Mouse (Mus musculus) limb, embryonic 12.5 days (tissue): ENCODE measurements around the gene Gm49378. TPM values are rescaled to one million over a fixed set of nuclear protein-coding genes. Genes with fewer than 3 reads are reported as not detected.

Experiments used
- ATAC-seq: fragments of 200-750 bp; cut with Nextera tagmentation; 2 replicates; pipeline ENCODE4 v1.8.0; 2017; ENCODE audit warnings: low read depth, moderate TSS enrichment; ENCODE audit not compliant: insufficient number of reproducible peaks, insufficient read depth, low FRiP score, low TSS enrichment
- H3K27ac ChIP-seq: fragments of 300-500 bp; sonication (generic); 2 replicates; pipeline ENCODE4 v1.5.1; 2016; ENCODE audit warnings: mild to moderate bottlenecking, moderate library complexity
- H3K27me3 ChIP-seq: fragments of 300-500 bp; sonication (generic); 2 replicates; pipeline ENCODE4 v1.6.1; 2016; ENCODE audit warnings: mild to moderate bottlenecking, moderate library complexity
- H3K36me3 ChIP-seq: fragments of 300-500 bp; sonication (generic); 2 replicates; pipeline ENCODE4 v1.6.1; 2016; ENCODE audit warnings: mild to moderate bottlenecking, moderate library complexity
- H3K4me1 ChIP-seq: fragments of 300-500 bp; sonication (generic); replicated peaks from 2 replicates; pipeline ENCODE4 v1.6.1; 2016
- H3K4me2 ChIP-seq: fragments of 300-500 bp; sonication (generic); 2 replicates; pipeline ENCODE4 v1.6.1; 2016; ENCODE audit warnings: mild to moderate bottlenecking, moderate library complexity
- H3K4me3 ChIP-seq: fragments of 300-500 bp; sonication (generic); replicated peaks from 2 replicates; pipeline ENCODE4 v1.5.1; 2016; ENCODE audit warnings: mild to moderate bottlenecking
- H3K9ac ChIP-seq: fragments of 300-500 bp; sonication (generic); replicated peaks from 2 replicates; pipeline ENCODE4 v1.6.1; 2016; ENCODE audit warnings: mild to moderate bottlenecking, moderate library complexity
- H3K9me3 ChIP-seq: fragments of 300-500 bp; sonication (generic); 2 replicates; pipeline ENCODE4 v1.6.1; 2016; ENCODE audit warnings: mild to moderate bottlenecking, moderate library complexity
- WGBS: fragments of 180-500 bp; shearing (Covaris S2); methylation state at CpG from one replicate; pipeline ENCODE4 v1.1.7; 2016; 5-methylcytosine and 5-hydroxymethylcytosine counted together
- polyA plus RNA-seq: library from polyadenylated mRNA; unstranded; fragments of >200 nt; fragmentation: Nextera tagmentation; extraction: Ambion mirVana; gene quantifications from 2 replicates; pipeline ENCODE4 v1.2.1, GENCODE M21; 2016

Gm49378 gene
- polyA plus RNA-seq, 1 experiment from 2014 or later = 2.7 TPM

DNA sequence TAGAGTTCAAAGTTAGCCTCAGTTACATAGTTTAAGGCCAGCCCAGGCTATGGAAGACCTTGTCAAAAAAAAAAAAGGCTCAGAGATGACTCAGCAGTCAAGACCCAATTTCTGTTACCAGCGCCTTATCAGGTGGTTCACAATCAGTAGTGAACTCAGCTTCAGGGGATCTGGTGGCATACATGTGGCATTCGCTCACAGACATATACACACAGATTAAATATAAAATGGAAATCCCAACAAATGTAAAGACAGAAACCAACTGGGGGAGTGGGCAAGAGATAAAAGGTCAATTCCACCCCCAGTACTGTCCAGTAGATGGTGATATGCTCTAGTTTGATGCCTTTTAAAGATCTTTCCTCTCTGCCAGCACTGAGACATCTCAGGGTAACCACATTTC lies 51.5 kb downstream of the Gm49378 start:
- Histone ChIP-seq H3K4me1 (peaks cover 16% of the 10 kb centered on the region), H3K9ac (no peak overlapping the region), H3K36me3 (peaks cover 38% of the 10 kb centered on the region), H3K4me3 (no peak overlapping the region), H3K27ac (no peak overlapping the region), H3K27me3 (peaks cover 7% of the 10 kb centered on the region; the same call in 1 of the 2 replicates), H3K4me2 (no peak overlapping the region), H3K9me3 (no peaks in the 10 kb centered on the region)
- WGBS = 98% methylated on average over 2 of the region's 2 CpGs
- ATAC-seq = no peak

DNA sequence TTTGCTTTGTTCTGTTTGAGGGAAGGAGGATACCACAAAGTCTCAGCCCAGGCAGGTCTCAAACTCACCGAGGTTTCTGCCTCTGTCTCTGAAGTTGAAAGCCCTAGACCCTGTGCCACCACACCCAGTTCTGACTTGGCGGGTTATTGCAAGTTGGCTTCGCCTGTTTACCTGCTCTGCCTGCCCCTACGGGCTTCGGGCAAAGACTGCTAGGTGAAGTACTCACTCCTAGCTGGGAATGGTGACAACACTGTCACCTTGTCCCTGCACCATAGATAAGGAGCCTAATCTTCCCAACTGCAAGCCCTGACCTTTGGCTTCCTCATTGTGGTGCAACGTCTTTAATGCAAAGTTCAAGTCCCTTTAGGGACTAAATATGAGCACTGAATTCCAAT lies 52.1 kb downstream of the Gm49378 start:
- no peak overlapping the region for H3K9ac ChIP-seq
- 0 out of 2 replicates have a peak overlapping the region, but pooled peaks have one; percentile 48 for H3K4me3 ChIP-seq
- H3K9me3 ChIP-seq = no peaks in the 10 kb centered on the region
- H3K27ac ChIP-seq = no peak overlapping the region
- WGBS = 58% methylated on average over 6 of the region's 6 CpGs
- H3K36me3 ChIP-seq = peaks cover 44% of the 10 kb centered on the region
- ATAC-seq = no peak
- H3K4me1 ChIP-seq = peaks cover 16% of the 10 kb centered on the region
- peak overlapping the region; percentile 91 for H3K4me2 ChIP-seq
- H3K27me3 ChIP-seq = peaks cover 7% of the 10 kb centered on the region; the same call in 1 of the 2 replicates

DNA sequence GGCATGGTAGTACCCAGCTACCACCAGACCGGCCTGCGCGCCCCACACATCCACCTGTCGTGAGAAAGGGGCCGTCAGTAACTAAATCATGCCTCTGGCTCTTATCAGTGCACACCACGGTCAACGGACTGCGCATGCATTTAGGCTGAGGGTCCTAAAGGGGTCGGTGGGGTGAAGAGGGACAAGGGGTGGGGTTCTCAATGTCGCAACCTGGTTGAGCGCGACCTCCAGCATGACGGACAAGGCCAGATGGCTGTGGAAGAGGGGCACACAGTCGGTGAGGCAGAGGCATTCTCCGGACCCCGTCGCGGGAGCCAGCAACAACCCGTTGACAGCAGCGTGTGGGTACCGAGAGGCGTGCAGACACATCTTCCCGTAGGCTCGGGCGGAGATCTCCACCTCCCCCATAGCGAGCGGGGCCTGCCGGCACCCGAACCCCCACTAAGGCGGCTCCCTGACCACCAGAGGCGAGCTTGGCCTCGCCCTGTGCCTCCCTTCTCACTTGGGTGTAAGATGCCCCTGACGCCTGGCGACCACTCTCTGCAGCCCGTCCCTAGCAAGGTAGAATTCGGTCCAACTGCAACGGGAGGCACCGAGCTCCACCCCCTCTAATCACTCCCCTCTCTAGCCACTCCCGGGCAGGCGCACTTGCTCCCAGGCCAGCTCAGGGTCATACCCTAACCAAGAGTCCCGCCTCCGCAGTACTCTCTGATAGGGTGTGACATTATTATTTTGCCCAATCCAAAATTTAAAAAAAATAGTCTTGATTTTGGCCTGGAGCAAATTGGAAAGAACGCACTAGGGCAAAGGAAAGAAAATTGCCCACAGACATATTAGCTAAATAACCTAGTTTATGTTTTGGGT lies 52.8 kb downstream of the Gm49378 start, which contains the start of gene Emc9:
Gene Emc9 (minus strand): TSS at position 601 of the 864 bp plus-strand sequence.
- peak within 1 kb of the TSS; percentile 91 for H3K4me2 ChIP-seq
- H3K27ac ChIP-seq = no peak within 1 kb of the TSS
- peaks cover 12% of the 10 kb centered on the region for H3K4me1 ChIP-seq
- H3K36me3 ChIP-seq = peaks cover 50% of the 10 kb centered on the region
- H3K9ac ChIP-seq = peak within 1 kb of the TSS; percentile 64
- peaks cover 7% of the 10 kb centered on the region; the same call in 1 of the 2 replicates for H3K27me3 ChIP-seq
- ATAC-seq = peak; percentile 85
- no peaks in the 10 kb centered on the region for H3K9me3 ChIP-seq
- H3K4me3 ChIP-seq = peak within 1 kb of the TSS; percentile 48
- 2% methylated on average over 43 of the region's 43 CpGs for WGBS

DNA sequence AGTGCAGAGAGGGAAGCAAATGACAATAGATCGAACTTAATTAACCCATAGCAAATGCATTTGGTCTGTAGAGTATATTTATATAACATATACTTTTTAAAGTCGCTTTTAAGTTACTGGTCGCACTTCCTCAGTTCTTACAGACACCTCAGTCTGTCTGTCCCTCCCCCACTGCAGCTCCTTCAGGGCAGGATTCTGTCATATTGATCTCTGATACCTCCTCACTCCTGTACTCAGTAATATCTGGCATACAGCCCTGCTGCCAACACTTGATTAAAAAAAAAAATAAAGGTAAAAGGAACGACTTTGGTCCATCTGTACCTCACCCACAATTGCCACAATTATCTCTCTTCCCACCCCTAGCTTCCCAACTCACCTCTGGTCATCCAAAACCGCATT lies 53.4 kb downstream of the Gm49378 start:
- ATAC-seq = no peak
- whole genome bisulfite sequencing = 37% methylated on average over 5 of the region's 5 CpGs
- peaks cover 52% of the 10 kb centered on the region for H3K36me3 ChIP-seq
- peaks cover 7% of the 10 kb centered on the region; the same call in 1 of the 2 replicates for H3K27me3 ChIP-seq
- no peak overlapping the region for H3K9ac ChIP-seq
- H3K9me3 ChIP-seq = no peaks in the 10 kb centered on the region
- H3K4me1 ChIP-seq = peaks cover 9% of the 10 kb centered on the region
- peak overlapping the region; percentile 91 for H3K4me2 ChIP-seq
- H3K4me3 ChIP-seq = peak overlapping the region; percentile 48
- H3K27ac ChIP-seq = no peak overlapping the region

DNA sequence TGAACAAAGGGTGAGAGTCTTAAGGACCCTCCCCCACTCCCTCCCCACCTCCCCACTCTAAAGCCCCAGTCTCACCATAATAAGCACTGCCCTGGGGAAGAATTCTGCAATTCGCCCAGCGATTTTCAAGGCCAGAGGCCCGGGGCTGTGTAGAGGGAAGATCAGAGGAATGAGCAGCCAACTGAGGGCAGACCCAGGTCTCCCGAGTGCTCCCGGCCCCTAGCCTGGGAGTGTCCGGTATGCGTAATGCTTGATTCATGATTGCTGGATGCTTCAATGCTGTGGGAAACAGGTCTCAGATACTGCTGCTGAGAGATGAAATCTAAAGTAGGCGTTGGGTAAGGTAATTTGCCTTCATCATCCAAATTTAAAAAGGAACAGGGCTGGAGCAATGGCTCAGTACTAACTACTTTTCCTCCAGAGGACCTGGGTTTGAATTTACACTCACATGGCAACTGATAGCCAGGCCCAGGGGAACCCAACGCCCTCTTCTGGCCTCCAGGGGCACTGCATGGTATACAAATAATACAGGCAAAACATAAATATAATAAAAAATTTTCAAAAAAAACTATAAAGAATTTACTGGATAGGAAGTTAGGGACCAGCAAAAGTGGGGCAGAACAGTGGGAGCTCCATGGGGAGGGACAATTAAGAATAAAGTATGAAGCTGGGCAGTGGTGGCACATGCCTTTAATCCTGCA lies 55.6 kb downstream of the Gm49378 start:
- 78% methylated on average over 9 of the region's 9 CpGs for WGBS
- no peak overlapping the region for H3K9ac ChIP-seq
- no peak overlapping the region for H3K4me2 ChIP-seq
- H3K9me3 ChIP-seq = no peaks in the 10 kb centered on the region
- no peak for ATAC-seq
- peaks cover 7% of the 10 kb centered on the region; the same call in 1 of the 2 replicates for H3K27me3 ChIP-seq
- no peak overlapping the region for H3K27ac ChIP-seq
- H3K4me1 ChIP-seq = peaks cover 18% of the 10 kb centered on the region
- peaks cover 32% of the 10 kb centered on the region for H3K36me3 ChIP-seq
- no peak overlapping the region for H3K4me3 ChIP-seq

DNA sequence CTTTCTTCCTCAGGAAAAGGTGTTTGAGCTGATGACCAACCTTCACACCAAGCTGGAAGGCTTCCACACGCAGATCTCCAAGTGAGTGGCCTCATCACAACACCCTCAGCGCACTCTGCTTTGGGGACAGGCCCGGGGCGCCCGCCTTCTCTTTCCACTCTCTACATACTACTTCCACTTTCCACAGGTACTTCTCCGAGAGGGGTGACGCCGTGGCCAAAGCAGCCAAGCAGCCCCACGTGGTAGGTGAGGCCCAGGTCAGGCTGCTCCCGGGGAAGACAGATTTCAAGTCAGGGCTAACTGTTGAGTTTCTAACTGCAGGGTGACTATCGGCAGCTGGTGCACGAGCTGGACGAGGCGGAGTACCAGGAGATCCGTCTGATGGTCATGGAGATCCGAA lies 57.0 kb downstream of the Gm49378 start:
- no peaks in the 10 kb centered on the region for H3K9me3 ChIP-seq
- H3K9ac ChIP-seq = no peak overlapping the region
- ATAC-seq = no peak
- H3K27ac ChIP-seq = no peak overlapping the region
- peaks cover 20% of the 10 kb centered on the region for H3K4me1 ChIP-seq
- H3K27me3 ChIP-seq = peaks cover 7% of the 10 kb centered on the region; the same call in 1 of the 2 replicates
- no peak overlapping the region for H3K4me3 ChIP-seq
- peaks cover 27% of the 10 kb centered on the region for H3K36me3 ChIP-seq
- 93% methylated on average over 16 of the region's 16 CpGs for WGBS
- no peak overlapping the region for H3K4me2 ChIP-seq

DNA sequence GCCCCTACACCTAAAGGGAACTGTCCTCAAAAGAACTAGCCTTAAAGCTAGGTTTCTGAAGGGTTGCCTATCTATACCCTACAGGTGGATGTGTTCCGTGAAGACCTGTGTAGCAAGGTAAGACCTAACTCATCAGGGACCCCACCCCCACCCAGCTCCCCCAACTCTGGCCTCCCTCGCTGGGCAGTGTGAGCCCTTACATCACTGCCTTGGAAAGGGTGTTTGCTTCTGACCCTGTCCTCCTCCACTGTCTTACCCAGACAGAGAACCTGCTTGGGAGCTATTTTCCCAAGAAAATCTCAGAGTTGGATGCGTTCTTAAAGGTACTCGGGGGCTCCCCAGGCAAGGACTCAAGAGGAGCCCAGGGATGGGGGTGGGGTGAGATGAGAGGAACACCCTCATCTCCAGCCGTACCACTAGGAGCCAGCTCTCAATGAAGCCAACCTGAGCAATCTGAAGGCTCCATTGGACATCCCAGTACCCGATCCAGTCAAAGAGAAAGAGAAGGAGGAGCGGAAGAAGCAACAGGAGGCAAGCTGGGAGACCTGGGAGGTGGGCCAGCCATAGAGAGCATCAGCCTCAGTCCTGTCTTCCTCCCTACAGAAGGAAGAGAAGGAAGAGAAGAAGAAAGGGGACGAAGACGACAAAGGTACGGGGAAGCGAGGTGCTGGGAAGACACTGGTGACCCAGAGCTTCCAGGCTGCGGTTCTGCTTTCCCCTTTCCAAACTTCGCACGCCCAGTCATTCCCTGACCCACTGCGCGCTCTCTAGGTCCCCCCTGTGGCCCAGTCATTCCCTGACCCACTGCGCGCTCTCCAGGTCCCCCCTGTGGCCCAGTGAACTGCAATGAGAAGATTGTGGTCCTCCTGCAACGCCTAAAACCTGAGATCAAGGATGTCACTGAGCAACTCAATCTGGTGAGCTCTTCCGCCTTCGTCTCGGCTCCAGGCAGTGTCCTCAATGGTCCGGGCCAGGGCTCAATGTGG lies 57.9 kb downstream of the Gm49378 start:
- Histone ChIP-seq H3K4me3 (no peak overlapping the region), H3K36me3 (peaks cover 27% of the 10 kb centered on the region), H3K27ac (no peak overlapping the region), H3K4me2 (no peak overlapping the region), H3K9me3 (no peaks in the 10 kb centered on the region), H3K27me3 (peaks cover 7% of the 10 kb centered on the region; the same call in 1 of the 2 replicates), H3K9ac (no peak overlapping the region), H3K4me1 (peaks cover 19% of the 10 kb centered on the region)
- WGBS = 85% methylated on average over 23 of the region's 23 CpGs
- no peak for ATAC-seq

Other genes with a start within 250 kb of the Gm49378 start
- 83.2 and 86.9 TPM in 2 replicates for gene Dhrs4, start 159.1 kb downstream of the Gm49378 start, polyA plus RNA-seq
- 3.7 and 5.1 TPM in 2 replicates for gene Carmil3, start 147.2 kb downstream of the Gm49378 start, polyA plus RNA-seq
- gene Cpne6, start 127.5 kb downstream of the Gm49378 start, polyA plus RNA-seq = 0.32 and 0.35 TPM in 2 replicates
- gene Nrl, start 112.9 kb downstream of the Gm49378 start, polyA plus RNA-seq = not detected in 2 replicates
- 33.2 and 35.4 TPM in 2 replicates for gene Pck2, start 97.6 kb downstream of the Gm49378 start, polyA plus RNA-seq
- 65.5 and 69.7 TPM in 2 replicates for gene Dcaf11, start 77.9 kb downstream of the Gm49378 start, polyA plus RNA-seq
- 1.1 TPM in 1 of 2 replicates, not detected in the other for gene A730061H03Rik, start 77.5 kb downstream of the Gm49378 start, polyA plus RNA-seq
- gene Fitm1, start 62.3 kb downstream of the Gm49378 start, polyA plus RNA-seq = 16.0 and 16.1 TPM in 2 replicates
- gene Psme1, start 59.8 kb downstream of the Gm49378 start, polyA plus RNA-seq = 142 and 151 TPM in 2 replicates
- 3.7 and 4.0 TPM in 2 replicates for gene Emc9, start 52.6 kb downstream of the Gm49378 start, polyA plus RNA-seq
- 210 and 260 TPM in 2 replicates for gene Psme2, start 46.8 kb downstream of the Gm49378 start, polyA plus RNA-seq
- gene Rnf31, start 46.2 kb downstream of the Gm49378 start, polyA plus RNA-seq = 19.9 and 22.4 TPM in 2 replicates
- 9.2 and 9.6 TPM in 2 replicates for gene Irf9, start 34.3 kb downstream of the Gm49378 start, polyA plus RNA-seq
- 10.0 and 12.2 TPM in 2 replicates for gene Rec8, start 19.9 kb downstream of the Gm49378 start, polyA plus RNA-seq
- 78.9 and 100 TPM in 2 replicates for gene Ipo4, start 1.9 kb downstream of the Gm49378 start, polyA plus RNA-seq
- 96.1 and 96.7 TPM in 2 replicates for gene Tm9sf1, start 5.9 kb upstream of the Gm49378 start, polyA plus RNA-seq
- 0.70 and 1.0 TPM in 2 replicates for gene Tssk4, start 12.3 kb upstream of the Gm49378 start, polyA plus RNA-seq
- 63.0 and 68.8 TPM in 2 replicates for gene Mdp1, start 22.6 kb upstream of the Gm49378 start, polyA plus RNA-seq
- gene Gmpr2, start 34.0 kb upstream of the Gm49378 start, polyA plus RNA-seq = 67.6 and 74.2 TPM in 2 replicates
- gene Nedd8, start 34.2 kb upstream of the Gm49378 start, polyA plus RNA-seq = 594 and 653 TPM in 2 replicates
- gene Tinf2, start 43.9 kb upstream of the Gm49378 start, polyA plus RNA-seq = 57.1 and 58.3 TPM in 2 replicates
- 2.0 and 2.7 TPM in 2 replicates for gene Tgm1, start 76.0 kb upstream of the Gm49378 start, polyA plus RNA-seq
- gene Rabggta, start 84.4 kb upstream of the Gm49378 start, polyA plus RNA-seq = 27.3 and 29.0 TPM in 2 replicates
- gene Dhrs1, start 107.8 kb upstream of the Gm49378 start, polyA plus RNA-seq = 72.5 and 82.6 TPM in 2 replicates
- gene Nop9, start 107.8 kb upstream of the Gm49378 start, polyA plus RNA-seq = 52.0 and 53.0 TPM in 2 replicates
- gene Cideb, start 120.6 kb upstream of the Gm49378 start, polyA plus RNA-seq = 0.60 TPM in 1 of 2 replicates, not detected in the other
- 0.58 and 0.73 TPM in 2 replicates for gene Ltb4r2, start 123.5 kb upstream of the Gm49378 start, polyA plus RNA-seq
- 0.26 and 0.68 TPM in 2 replicates for gene Ltb4r1, start 128.1 kb upstream of the Gm49378 start, polyA plus RNA-seq
- 17.7 and 19.9 TPM in 2 replicates for gene Adcy4, start 146.2 kb upstream of the Gm49378 start, polyA plus RNA-seq
- gene Ripk3, start 151.0 kb upstream of the Gm49378 start, polyA plus RNA-seq = 25.2 and 36.4 TPM in 2 replicates
- 147 and 151 TPM in 2 replicates for gene Nfatc4, start 185.2 kb upstream of the Gm49378 start, polyA plus RNA-seq
- gene Nynrin, start 216.1 kb upstream of the Gm49378 start, polyA plus RNA-seq = 38.9 and 46.0 TPM in 2 replicates
- 0.20 and 0.21 TPM in 2 replicates for gene Cbln3, start 246.5 kb upstream of the Gm49378 start, polyA plus RNA-seq
- 36.9 and 38.8 TPM in 2 replicates for gene Khnyn, start 247.1 kb upstream of the Gm49378 start, polyA plus RNA-seq